Mouse (Mus musculus) stomach, postnatal 0 days (tissue): ENCODE results near the gene Cldn12. TPM values are rescaled to one million over a fixed set of nuclear protein-coding genes. Genes with fewer than 3 reads are reported as not detected.

Experiments
- ATAC-seq: fragments of 200-750 bp; cut with Nextera tagmentation; 2 replicates; pipeline ENCODE4 v1.8.0; 2017; ENCODE audit not compliant: low FRiP score, low TSS enrichment
- DNase-seq: peaks from one replicate; pipeline ENCODE4 v3.0.0-alpha.2; 2016; ENCODE audit warnings: low spot score
- H3K27ac ChIP-seq: fragments of 300-500 bp; sonication (generic); replicated peaks from 2 replicates; pipeline ENCODE4 v1.5.1; 2014; ENCODE audit warnings: mild to moderate bottlenecking, control low read depth
- H3K27me3 ChIP-seq: fragments of 300-500 bp; sonication (generic); 2 replicates; pipeline ENCODE4 v1.6.1; 2014; ENCODE audit warnings: low read length; ENCODE audit not compliant: control insufficient read depth, insufficient read depth
- H3K36me3 ChIP-seq: fragments of 300-500 bp; sonication (generic); 2 replicates; pipeline ENCODE4 v1.6.1; 2014; ENCODE audit warnings: low read length, mixed read lengths; ENCODE audit not compliant: control insufficient read depth, insufficient read depth
- H3K4me1 ChIP-seq: fragments of 300-500 bp; sonication (generic); replicated peaks from 2 replicates; pipeline ENCODE4 v1.6.1; 2014; ENCODE audit warnings: antibody characterized with exemption; ENCODE audit not compliant: control insufficient read depth, insufficient read depth
- H3K4me2 ChIP-seq: fragments of 300-500 bp; sonication (generic); replicated peaks from 2 replicates; pipeline ENCODE4 v1.6.1; 2014; ENCODE audit warnings: low read depth, mild to moderate bottlenecking, control low read depth, moderate library complexity
- H3K4me3 ChIP-seq: fragments of 300-500 bp; sonication (generic); 2 replicates; pipeline ENCODE4 v1.5.1; 2014; ENCODE audit warnings: low read depth, low read length, control low read depth
- H3K9ac ChIP-seq: fragments of 300-500 bp; sonication (generic); 2 replicates; pipeline ENCODE4 v1.6.1; 2014; ENCODE audit warnings: mild to moderate bottlenecking, low read length, control low read depth, mixed read lengths
- H3K9me3 ChIP-seq: fragments of 300-500 bp; sonication (generic); 2 replicates; pipeline ENCODE4 v1.6.1; 2016; ENCODE audit warnings: low read length; ENCODE audit not compliant: control insufficient read depth
- CTCF ChIP-seq: IDR thresholded peaks from 2 replicates; pipeline ENCODE4 v1.5.1; 2016; ENCODE audit warnings: antibody characterized with exemption, low read depth, mild to moderate bottlenecking, moderate library complexity
- EP300 ChIP-seq: optimal IDR thresholded peaks from 2 replicates; pipeline ENCODE3; 2016; ENCODE audit warnings: antibody characterized with exemption
- WGBS: fragments of 180-500 bp; shearing (Covaris S2); extraction: QIAGEN DNeasy Blood & Tissue Kit; methylation state at CpG from one replicate; pipeline ENCODE4 v1.1.7; 2014; 5-methylcytosine and 5-hydroxymethylcytosine counted together
- polyA plus RNA-seq: library from polyadenylated mRNA; unstranded; fragments of >200 nt; fragmentation: Nextera tagmentation; extraction: Ambion mirVana; gene quantifications from 2 replicates; pipeline ENCODE4 v1.2.1, GENCODE M21; 2015

Gene Cldn12
- polyA plus RNA-seq, 1 experiment from 2014 or later, result 12.8 TPM

DNA sequence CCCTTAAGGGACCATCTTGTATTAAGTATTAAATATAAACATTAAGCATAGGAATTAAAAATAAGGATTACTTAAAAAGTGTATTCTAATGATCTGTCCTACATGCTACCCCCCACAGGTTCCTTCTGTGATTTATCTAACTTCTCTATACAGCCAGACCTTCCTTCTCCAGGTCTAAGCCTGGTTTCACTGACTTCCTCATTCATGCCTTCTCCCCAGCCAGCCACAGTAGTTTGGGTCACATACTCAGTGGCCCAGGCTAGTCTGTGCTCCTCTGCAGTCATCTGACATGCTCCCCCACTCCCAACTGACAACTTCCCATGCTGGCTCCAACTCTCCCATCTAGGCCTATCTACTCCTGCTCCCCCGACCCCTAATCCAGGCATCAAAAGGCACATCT is 36.4 kb upstream of the Cldn12 start:
- Histone ChIP-seq H3K9me3 (no peaks in the 10 kb centered on the region), H3K4me2 (no peak overlapping the region), H3K36me3 (peaks cover 9% of the 10 kb centered on the region; the same call in 1 of the 2 replicates), H3K27me3 (no peaks in the 10 kb centered on the region), H3K27ac (no peak overlapping the region), H3K4me3 (no peak overlapping the region), H3K4me1 (no peaks in the 10 kb centered on the region), H3K9ac (no peak overlapping the region)
- no peak for ATAC-seq
- 92% methylated on average over 1 of the region's 1 CpGs for WGBS
- TF ChIP-seq CTCF (no peak), EP300 (no peak)
- no peak for DNase-seq

DNA sequence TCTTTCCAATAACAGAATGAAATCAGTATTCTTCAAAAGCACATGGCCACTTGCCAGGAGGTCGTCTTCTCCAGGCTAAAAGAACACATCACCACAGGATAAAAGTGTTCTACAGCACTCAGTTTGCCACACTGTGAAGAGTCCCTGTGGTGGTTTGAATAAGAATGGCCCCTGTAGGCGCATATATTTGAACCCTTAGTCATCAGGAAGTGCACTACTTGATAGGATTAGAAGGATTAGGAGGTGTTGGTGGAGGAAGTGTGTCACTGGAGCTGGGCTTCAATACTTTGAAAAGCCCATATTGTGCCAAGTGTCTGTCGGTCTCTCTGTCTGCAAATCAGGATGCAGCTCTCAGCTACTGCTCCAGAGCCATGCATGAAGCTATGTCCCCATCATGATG is 25.6 kb upstream of the Cldn12 start:
- no peak for ATAC-seq
- no peak for TF ChIP-seq CTCF
- no peak for TF ChIP-seq EP300
- no peak overlapping the region for H3K9ac ChIP-seq
- no peak overlapping the region for H3K4me3 ChIP-seq
- H3K4me2 ChIP-seq, result no peak overlapping the region
- no peak overlapping the region for H3K27ac ChIP-seq
- no peak for DNase-seq
- H3K9me3 ChIP-seq, result no peaks in the 10 kb centered on the region
- no peaks in the 10 kb centered on the region for H3K27me3 ChIP-seq
- no peaks in the 10 kb centered on the region for H3K4me1 ChIP-seq
- 57% methylated on average over 3 of the region's 3 CpGs for WGBS
- H3K36me3 ChIP-seq, result 0 out of 2 replicates have a peak, but pooled peaks cover 6% of the 10 kb centered on the region

DNA sequence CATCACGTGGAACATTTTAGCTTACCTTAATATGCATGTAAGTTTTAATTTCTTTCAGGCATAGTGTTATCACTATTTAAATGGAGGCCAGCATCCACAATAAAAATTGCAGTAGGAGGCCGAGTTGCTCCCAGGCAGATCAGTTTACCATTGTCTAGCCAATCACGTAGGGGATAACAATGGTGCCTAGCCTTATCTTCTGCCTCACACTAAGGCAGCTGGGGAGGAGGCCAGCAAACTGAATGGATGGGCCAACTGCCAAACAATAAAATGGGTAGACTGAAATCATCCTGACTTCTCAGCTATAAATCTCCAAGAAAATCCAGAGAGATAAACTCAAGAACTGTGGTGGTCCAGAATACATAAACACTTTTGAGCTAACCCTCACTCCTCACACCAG is 25.0 kb upstream of the Cldn12 start:
- no peak overlapping the region for H3K4me2 ChIP-seq
- no peak overlapping the region for H3K27ac ChIP-seq
- no peaks in the 10 kb centered on the region for H3K27me3 ChIP-seq
- 60% methylated on average over 3 of the region's 3 CpGs for WGBS
- ATAC-seq (no peak), DNase-seq (no peak)
- no peak overlapping the region for H3K9ac ChIP-seq
- no peaks in the 10 kb centered on the region for H3K9me3 ChIP-seq
- H3K36me3 ChIP-seq, result 0 out of 2 replicates have a peak, but pooled peaks cover 6% of the 10 kb centered on the region
- H3K4me3 ChIP-seq, result no peak overlapping the region
- no peaks in the 10 kb centered on the region for H3K4me1 ChIP-seq
- no peak for TF ChIP-seq EP300
- TF ChIP-seq CTCF, result no peak

DNA sequence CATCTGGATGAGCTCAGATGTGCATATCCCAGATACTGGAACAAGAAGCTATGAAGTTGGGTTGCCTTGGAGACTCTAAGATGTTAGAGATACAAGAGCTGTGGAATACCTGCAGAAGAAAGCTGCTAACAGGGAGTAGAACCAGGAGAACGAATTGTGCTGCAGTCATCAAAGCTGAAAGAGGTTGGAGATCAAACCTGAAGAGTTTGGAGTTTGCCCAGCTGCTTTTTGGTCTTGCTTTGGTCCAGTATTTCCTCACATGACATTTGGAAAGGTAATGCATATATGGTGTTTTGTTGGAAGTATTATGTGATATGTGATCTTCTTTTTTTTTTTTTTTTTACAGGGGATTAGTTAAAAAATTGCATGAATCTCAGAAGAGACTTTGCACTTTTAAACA is 21.4 kb upstream of the Cldn12 start:
- H3K36me3 ChIP-seq, result no peaks in the 10 kb centered on the region
- H3K9me3 ChIP-seq, result no peaks in the 10 kb centered on the region
- no peak for TF ChIP-seq CTCF
- no peak for TF ChIP-seq EP300
- H3K4me3 ChIP-seq, result no peak overlapping the region
- no peak overlapping the region for H3K27ac ChIP-seq
- no peak overlapping the region for H3K9ac ChIP-seq
- no peak overlapping the region for H3K4me2 ChIP-seq
- H3K4me1 ChIP-seq, result no peaks in the 10 kb centered on the region
- no peak for ATAC-seq
- no peaks in the 10 kb centered on the region for H3K27me3 ChIP-seq
- DNase-seq, result no peak
- WGBS, result 92% methylated on average over 1 of the region's 1 CpGs

DNA sequence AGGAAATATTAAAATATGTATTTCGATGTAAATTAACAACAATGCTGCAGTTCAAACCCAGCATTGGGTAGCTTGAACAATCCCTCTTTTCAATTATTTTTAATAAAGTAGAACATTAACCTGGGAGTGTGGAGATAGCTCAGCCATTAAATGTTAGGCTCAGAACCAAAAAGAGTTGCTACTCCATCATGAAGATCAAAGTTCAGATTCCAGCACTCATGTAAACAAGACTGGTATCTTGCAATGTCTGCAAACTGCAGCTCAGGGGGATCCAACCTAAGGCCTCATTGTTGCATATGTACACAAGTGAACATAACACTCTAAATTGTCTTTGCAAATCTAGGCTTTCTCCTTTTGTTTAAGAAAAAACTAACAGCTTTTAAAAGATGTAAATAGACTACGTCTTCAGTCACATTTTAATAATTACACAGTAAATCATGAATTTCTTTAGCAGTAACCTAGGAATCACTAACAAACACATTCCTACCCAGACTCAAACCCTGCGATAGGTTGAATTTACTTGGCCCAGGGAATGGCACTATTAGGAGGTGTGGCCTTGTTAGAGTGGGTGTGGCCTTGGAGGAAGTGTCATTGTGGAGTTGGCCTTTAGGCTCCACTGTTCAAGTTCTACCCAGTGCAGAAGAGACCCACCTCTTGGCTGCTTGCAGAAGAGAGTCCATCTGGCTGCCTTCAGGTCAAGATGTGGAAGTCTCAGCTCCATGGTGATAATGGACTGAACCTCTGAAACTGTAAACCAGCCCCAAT is 19.1 kb upstream of the Cldn12 start:
- H3K36me3 ChIP-seq, result no peaks in the 10 kb centered on the region
- no peaks in the 10 kb centered on the region for H3K4me1 ChIP-seq
- H3K9me3 ChIP-seq, result no peaks in the 10 kb centered on the region
- H3K4me3 ChIP-seq, result no peak overlapping the region
- TF ChIP-seq CTCF (no peak), EP300 (no peak)
- ATAC-seq (no peak), DNase-seq (no peak)
- 67% methylated on average over 3 of the region's 3 CpGs for WGBS
- no peak overlapping the region for H3K27ac ChIP-seq
- no peak overlapping the region for H3K9ac ChIP-seq
- no peak overlapping the region for H3K4me2 ChIP-seq
- no peaks in the 10 kb centered on the region for H3K27me3 ChIP-seq

DNA sequence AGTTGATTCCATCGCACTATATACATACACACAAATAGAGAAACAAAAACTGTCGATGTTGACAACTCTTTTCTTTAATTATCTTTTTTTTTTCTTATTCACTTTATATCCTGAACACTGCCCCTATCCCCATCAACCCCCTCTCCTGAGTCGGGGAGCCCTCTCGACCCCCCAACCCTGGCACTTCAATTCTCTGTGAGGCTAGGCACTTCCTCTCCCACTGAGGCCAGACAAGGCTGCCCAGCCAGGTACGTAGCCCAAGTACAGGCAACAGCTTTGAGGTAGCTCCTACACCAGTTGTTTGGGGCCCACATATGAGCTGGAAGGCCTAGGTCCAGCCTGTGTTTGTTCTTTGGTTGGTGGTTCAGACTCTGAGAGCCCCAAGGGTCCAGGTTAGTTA is 653 bp upstream of the Cldn12 start:
- Histone ChIP-seq H3K27me3 (no peaks in the 10 kb centered on the region), H3K9ac (no peak overlapping the region), H3K4me1 (no peaks in the 10 kb centered on the region), H3K4me2 (no peak overlapping the region), H3K36me3 (no peaks in the 10 kb centered on the region), H3K27ac (no peak overlapping the region), H3K4me3 (no peak overlapping the region), H3K9me3 (no peaks in the 10 kb centered on the region)
- 84% methylated on average over 5 of the region's 5 CpGs for WGBS
- no peak for DNase-seq
- no peak for TF ChIP-seq CTCF
- TF ChIP-seq EP300, result no peak
- ATAC-seq, result no peak
